Mouse (Mus musculus) kidney, postnatal 0 days (tissue): ENCODE data around the gene Adam30. TPM values are rescaled to one million over a fixed set of nuclear protein-coding genes. Genes with fewer than 3 reads are reported as not detected.
A peak's percentile ranks its signal among the peaks of the same experiment; 100 is the strongest.
"Not testable (repeated sequence)": the region's sequence is repeated elsewhere in the genome, so short reads cannot be mapped to it uniquely, and the experiment has no call there.

Source experiments
- ATAC-seq: fragments of 200-750 bp; cut with Nextera tagmentation; replicated peaks from 2 replicates; pipeline ENCODE4 v1.8.0; 2017; ENCODE audit warnings: low read depth, moderate number of reproducible peaks, moderate TSS enrichment, moderate library complexity; ENCODE audit not compliant: low FRiP score
- DNase-seq: peaks from one replicate; pipeline ENCODE4 v3.0.0-alpha.2; 2016; ENCODE audit warnings: low spot score
- H3K27ac ChIP-seq: fragments of 300-500 bp; sonication (generic); 2 replicates; pipeline ENCODE4 v1.5.1; 2014; ENCODE audit warnings: mild to moderate bottlenecking
- H3K27me3 ChIP-seq: fragments of 300-500 bp; sonication (generic); 2 replicates; pipeline ENCODE4 v1.6.1; 2014; ENCODE audit warnings: low read length, mixed read lengths; ENCODE audit not compliant: insufficient read depth
- H3K36me3 ChIP-seq: fragments of 300-500 bp; sonication (generic); 2 replicates; pipeline ENCODE4 v1.6.1; 2014; ENCODE audit warnings: low read length, mixed read lengths; ENCODE audit not compliant: insufficient read depth
- H3K4me1 ChIP-seq: fragments of 300-500 bp; sonication (generic); replicated peaks from 2 replicates; pipeline ENCODE4 v1.6.1; 2014; ENCODE audit warnings: antibody characterized with exemption, low read length, mixed read lengths; ENCODE audit not compliant: insufficient read depth
- H3K4me2 ChIP-seq: fragments of 300-500 bp; sonication (generic); 2 replicates; pipeline ENCODE4 v1.6.1; 2014; ENCODE audit warnings: mild to moderate bottlenecking, low read length, moderate library complexity, mixed read lengths
- H3K4me3 ChIP-seq: fragments of 300-500 bp; sonication (generic); replicated peaks from 2 replicates; pipeline ENCODE4 v1.5.1; 2014; ENCODE audit warnings: low read depth, low read length
- H3K9ac ChIP-seq: fragments of 300-500 bp; sonication (generic); 2 replicates; pipeline ENCODE4 v1.6.1; 2014; ENCODE audit warnings: low read depth, low read length
- H3K9me3 ChIP-seq: fragments of 300-500 bp; sonication (generic); replicated peaks from 2 replicates; pipeline ENCODE4 v1.6.1; 2016; ENCODE audit warnings: low read length, inconsistent platforms, mixed read lengths
- CTCF ChIP-seq: IDR thresholded peaks from 2 replicates; pipeline ENCODE4 v1.5.1; 2016; ENCODE audit warnings: antibody characterized with exemption, low read depth, mild to moderate bottlenecking, moderate library complexity
- WGBS: fragments of 180-500 bp; shearing (Covaris S2); extraction: QIAGEN DNeasy Blood & Tissue Kit; methylation state at CpG from one replicate; pipeline ENCODE4 v1.1.7; 2014; 5-methylcytosine and 5-hydroxymethylcytosine counted together
- polyA plus RNA-seq: library from polyadenylated mRNA; unstranded; fragments of >200 nt; fragmentation: Nextera tagmentation; extraction: Ambion mirVana; gene quantifications from 2 replicates; pipeline ENCODE4 v1.2.1, GENCODE M21; 2015

Adam30 gene
- not detected in 2 replicates for polyA plus RNA-seq

DNA sequence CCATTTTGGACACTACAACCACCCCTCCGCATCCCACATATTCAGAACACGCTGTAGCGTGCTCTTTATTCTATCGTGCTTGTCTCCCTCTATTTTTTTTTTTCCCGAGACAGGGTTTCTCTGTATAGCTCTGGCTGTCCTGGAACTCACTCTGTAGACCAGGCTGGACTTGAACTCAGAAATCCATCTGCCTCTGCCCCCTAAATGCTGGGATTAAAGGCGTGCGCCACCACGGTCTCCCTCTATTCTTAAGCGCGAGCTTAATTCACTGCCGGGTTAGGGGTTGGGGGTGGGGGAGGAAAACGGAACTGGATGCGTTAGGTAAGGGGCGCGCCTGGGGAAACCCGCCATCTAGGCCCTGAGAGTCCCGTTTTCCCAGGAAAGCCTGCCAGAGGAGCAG is at the start of gene Adam30:
Gene Adam30 (plus strand): TSS at position 301 of the 400 bp plus-strand sequence.
- Histone ChIP-seq H3K4me1 (no peaks in the 10 kb centered on the region), H3K27ac (no peak within 1 kb of the TSS), H3K9ac (no peak within 1 kb of the TSS), H3K36me3 (no peaks in the 10 kb centered on the region), H3K4me3 (no peak within 1 kb of the TSS), H3K27me3 (no peaks in the 10 kb centered on the region), H3K4me2 (no peak within 1 kb of the TSS), H3K9me3 (no peaks in the 10 kb centered on the region)
- no peak for DNase-seq
- no peak for TF ChIP-seq CTCF
- WGBS, result 90% methylated on average over 17 of the region's 17 CpGs
- ATAC-seq, result no peak

DNA sequence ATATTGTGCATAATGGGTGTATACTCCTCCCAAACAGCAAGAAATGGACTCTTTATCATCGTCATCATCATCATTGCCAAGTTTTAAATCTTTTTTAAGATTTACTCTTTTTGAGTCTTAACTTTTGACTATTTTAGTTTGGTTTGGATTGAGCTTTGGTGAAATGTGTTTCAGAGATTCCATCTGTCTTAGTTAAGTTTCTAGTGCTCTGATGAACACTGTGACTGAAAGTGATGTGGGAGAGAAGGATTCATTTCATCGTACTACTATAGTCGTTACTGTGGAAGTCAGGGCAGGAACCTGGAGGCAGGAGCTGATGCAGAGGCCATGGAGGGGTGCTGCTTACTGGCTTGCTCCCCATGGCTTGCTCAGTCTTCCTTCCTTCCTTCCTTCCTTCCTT is 42.2 kb upstream of the Adam30 start:
- DNase-seq (no peak), ATAC-seq (no peak)
- H3K4me2 ChIP-seq, result no peak overlapping the region
- H3K27me3 ChIP-seq, result no peaks in the 10 kb centered on the region
- no peak for TF ChIP-seq CTCF
- 92% methylated on average over 3 of the region's 3 CpGs for WGBS
- no peak overlapping the region for H3K4me3 ChIP-seq
- 0 out of 2 replicates have a peak, but pooled peaks cover 7% of the 10 kb centered on the region for H3K4me1 ChIP-seq
- H3K36me3 ChIP-seq, result peaks cover 64% of the 10 kb centered on the region
- no peak overlapping the region for H3K27ac ChIP-seq
- no peak overlapping the region for H3K9ac ChIP-seq
- H3K9me3 ChIP-seq, result no peaks in the 10 kb centered on the region

DNA sequence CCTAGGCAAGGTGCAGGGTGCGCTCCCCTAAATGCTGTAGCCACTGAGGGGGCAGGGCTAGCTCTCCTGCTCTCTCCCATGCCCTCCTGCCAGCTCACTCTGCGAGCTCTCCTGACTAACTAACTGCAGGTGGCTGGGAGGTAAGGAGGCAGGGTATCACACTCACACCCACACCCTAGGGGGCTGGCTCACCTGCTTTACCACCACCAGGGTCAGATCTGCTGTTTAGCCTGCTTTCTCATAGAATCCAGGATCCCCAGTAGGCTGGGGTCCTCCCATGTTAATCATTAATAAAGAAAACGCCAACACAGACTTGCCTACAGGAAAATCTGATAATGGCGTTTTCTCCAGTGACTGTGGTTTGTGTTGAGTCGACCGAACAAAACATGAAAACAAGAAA is 41.1 kb upstream of the Adam30 start:
- DNase-seq, result no peak
- peak overlapping the region; percentile 64 for H3K27ac ChIP-seq
- H3K4me1 ChIP-seq, result 0 out of 2 replicates have a peak, but pooled peaks cover 7% of the 10 kb centered on the region
- no peaks in the 10 kb centered on the region for H3K27me3 ChIP-seq
- WGBS, result 68% methylated on average over 6 of the region's 6 CpGs
- ATAC-seq, result peak; percentile 62; the same call in 1 of the 2 replicates
- H3K4me2 ChIP-seq, result no peak overlapping the region
- no peak overlapping the region for H3K9ac ChIP-seq
- H3K4me3 ChIP-seq, result no peak overlapping the region
- TF ChIP-seq CTCF, result peak; percentile 20; the same call in 1 of the 2 replicates
- H3K36me3 ChIP-seq, result peaks cover 66% of the 10 kb centered on the region
- no peaks in the 10 kb centered on the region for H3K9me3 ChIP-seq

DNA sequence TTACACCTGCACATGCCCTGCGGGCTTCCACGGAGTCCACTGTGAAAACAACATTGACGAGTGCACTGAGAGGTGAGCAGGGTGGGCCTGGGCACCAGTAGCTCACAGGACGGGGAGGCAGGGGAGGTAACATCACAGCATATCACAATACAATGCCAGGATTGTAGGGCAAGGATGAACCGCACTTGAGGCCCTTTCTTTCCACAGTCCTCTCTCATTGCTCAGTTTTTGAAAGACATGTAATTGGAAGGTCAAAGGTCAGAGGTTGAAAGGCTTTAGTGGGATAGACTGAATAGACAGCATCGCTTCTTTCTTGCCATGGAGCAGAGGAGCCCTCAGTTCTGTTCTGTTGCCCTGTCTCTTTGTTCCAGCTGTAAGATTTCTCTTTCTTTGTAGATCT is 39.5 kb upstream of the Adam30 start:
- H3K4me3 ChIP-seq, result no peak overlapping the region
- WGBS, result 67% methylated on average over 6 of the region's 6 CpGs
- peaks cover 61% of the 10 kb centered on the region for H3K36me3 ChIP-seq
- no peak overlapping the region for H3K27ac ChIP-seq
- DNase-seq (no peak), ATAC-seq (no peak)
- no peak overlapping the region for H3K9ac ChIP-seq
- no peak overlapping the region for H3K4me2 ChIP-seq
- no peaks in the 10 kb centered on the region for H3K9me3 ChIP-seq
- 0 out of 2 replicates have a peak, but pooled peaks cover 7% of the 10 kb centered on the region for H3K4me1 ChIP-seq
- TF ChIP-seq CTCF, result no peak
- no peaks in the 10 kb centered on the region for H3K27me3 ChIP-seq

DNA sequence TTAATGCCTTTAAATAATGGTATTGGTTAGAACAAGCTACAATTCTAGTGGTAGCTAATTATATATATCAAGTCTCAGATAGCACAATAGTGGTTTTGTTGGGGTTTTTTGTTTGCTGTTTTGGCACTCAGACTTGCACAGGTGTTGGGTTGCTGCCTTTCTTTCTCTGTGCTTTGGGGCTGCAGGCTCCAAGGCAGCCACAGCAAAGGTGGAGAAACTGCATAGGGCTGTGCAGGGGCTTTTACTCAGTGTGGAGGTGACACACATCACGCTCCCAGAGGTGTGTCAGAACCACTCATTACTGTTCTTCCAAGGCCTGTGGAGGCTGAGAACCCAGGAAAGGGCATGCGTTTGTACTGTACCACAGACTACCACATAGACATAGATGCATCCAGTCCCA is 32.7 kb upstream of the Adam30 start:
- no peak overlapping the region for H3K27ac ChIP-seq
- no peaks in the 10 kb centered on the region for H3K4me1 ChIP-seq
- H3K9ac ChIP-seq, result no peak overlapping the region
- TF ChIP-seq CTCF, result no peak
- 100% methylated on average over 2 of the region's 2 CpGs for whole genome bisulfite sequencing
- no peaks in the 10 kb centered on the region for H3K9me3 ChIP-seq
- no peak overlapping the region for H3K4me3 ChIP-seq
- ATAC-seq (no peak), DNase-seq (no peak)
- H3K27me3 ChIP-seq, result no peaks in the 10 kb centered on the region
- H3K4me2 ChIP-seq, result no peak overlapping the region
- H3K36me3 ChIP-seq, result peaks cover 71% of the 10 kb centered on the region

DNA sequence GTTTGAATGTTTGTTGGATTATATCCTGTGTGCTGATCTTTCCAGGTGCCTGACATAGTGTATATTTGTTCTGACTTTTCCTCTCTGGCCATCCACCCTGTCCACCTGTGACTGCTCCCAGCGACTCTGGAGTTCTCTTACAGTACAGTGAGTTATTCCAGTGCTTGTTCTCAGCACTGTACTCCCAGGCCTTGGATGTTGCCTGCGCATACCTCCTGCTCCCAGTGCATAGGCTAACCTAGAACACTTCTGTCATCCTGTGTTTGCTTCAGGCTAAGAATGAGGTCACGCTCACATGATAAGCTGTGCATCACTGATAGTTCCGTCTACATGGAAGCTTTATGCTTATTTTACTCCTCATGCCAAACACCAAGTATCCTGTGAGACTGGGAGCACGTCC is 31.7 kb upstream of the Adam30 start:
- no peak for ATAC-seq
- no peak overlapping the region for H3K9ac ChIP-seq
- no peaks in the 10 kb centered on the region for H3K4me1 ChIP-seq
- H3K27ac ChIP-seq, result no peak overlapping the region
- no peaks in the 10 kb centered on the region for H3K27me3 ChIP-seq
- 88% methylated on average over 5 of the region's 5 CpGs for WGBS
- no peak for DNase-seq
- H3K9me3 ChIP-seq, result no peaks in the 10 kb centered on the region
- H3K4me2 ChIP-seq, result no peak overlapping the region
- peaks cover 68% of the 10 kb centered on the region for H3K36me3 ChIP-seq
- TF ChIP-seq CTCF, result no peak
- H3K4me3 ChIP-seq, result no peak overlapping the region

DNA sequence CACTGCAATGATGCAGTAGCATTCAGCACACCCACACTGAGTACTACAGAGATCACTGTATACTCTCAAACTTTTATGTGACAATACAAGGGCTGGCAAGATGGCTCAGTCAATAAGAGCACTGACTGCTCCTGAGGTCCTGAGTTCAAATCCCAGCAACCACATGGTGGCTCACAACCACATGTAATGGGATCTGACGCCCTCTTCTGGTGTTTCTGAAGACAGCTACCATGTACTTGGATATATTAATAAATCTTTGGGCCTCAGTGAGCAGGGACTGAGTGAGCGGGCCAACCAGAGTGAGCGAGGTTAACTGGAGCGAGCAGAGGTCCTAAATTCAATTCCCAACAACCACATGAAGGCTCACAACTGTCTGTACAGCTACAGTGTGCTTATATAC is 28.3 kb upstream of the Adam30 start:
- H3K27me3 ChIP-seq, H3K9ac ChIP-seq, H3K4me1 ChIP-seq, H3K4me3 ChIP-seq, ATAC-seq, DNase-seq, H3K4me2 ChIP-seq, H3K9me3 ChIP-seq, H3K27ac ChIP-seq: not testable (repeated sequence)
- H3K36me3 ChIP-seq, result peaks cover 76% of the 10 kb centered on the region
- 82% methylated on average over 4 of the region's 4 CpGs for WGBS
- peak; percentile 44 for TF ChIP-seq CTCF
